Mouse (Mus musculus) frontal cortex, postnatal 25 days (tissue): Measurements from ENCODE around the gene Slc17a7.

Source experiments
- DNase-seq, 2 experiments: peaks; one replicate each; pipeline ENCODE4 v3.0.0; 2022; ENCODE audit warnings: low spot score in 2 of 2

The Slc17a7 gene

GRCm38 (mm10) chr7:45175398-45175797, 11.6 kb downstream of the Slc17a7 start:
- no peak for DNase-seq

- DNase-seq, result no peak
These were observed 12.2 kb downstream of the Slc17a7 start for GRCm38 (mm10) chr7:45175929-45176328.

GRCm38 (mm10) chr7:45176356-45176755, 12.6 kb downstream of the Slc17a7 start:
- no peak for DNase-seq

- no peak for DNase-seq
These were observed 14.8 kb downstream of the Slc17a7 start for GRCm38 (mm10) chr7:45178550-45178949.

GRCm38 (mm10) chr7:45179469-45179868, 15.7 kb downstream of the Slc17a7 start, which contains the start of gene Gfy:
Gene Gfy, minus strand, starts transcription at chr7:45179569.
- no peak for DNase-seq

- DNase-seq, result no peak
These were observed 17.2 kb downstream of the Slc17a7 start, which contains the start of gene Pth2 for GRCm38 (mm10) chr7:45180896-45181477. Gene Pth2, plus strand, starts transcription at chr7:45180995.

GRCm38 (mm10) chr7:45181540-45181939, 17.8 kb downstream of the Slc17a7 start:
- no peak for DNase-seq

- peak; percentile 67 to 69 for DNase-seq
These were observed 18.5 kb downstream of the Slc17a7 start for GRCm38 (mm10) chr7:45182199-45182601.

GRCm38 (mm10) chr7:45182606-45183005, 18.9 kb downstream of the Slc17a7 start:
- DNase-seq, result no peak

GRCm38 (mm10) chr7:45183672-45184071, 19.9 kb downstream of the Slc17a7 start:
- DNase-seq, result no peak

GRCm38 (mm10) chr7:45185921-45186320, 22.2 kb downstream of the Slc17a7 start:
- DNase-seq, result no peak

GRCm38 (mm10) chr7:45189600-45189999, 25.9 kb downstream of the Slc17a7 start:
- peak in 1 of 2 experiments; percentile 4 for DNase-seq

- no peak for DNase-seq
These were observed 26.4 kb downstream of the Slc17a7 start for GRCm38 (mm10) chr7:45190186-45190585.

- no peak for DNase-seq
These were observed 27.4 kb downstream of the Slc17a7 start for GRCm38 (mm10) chr7:45191161-45191560.

GRCm38 (mm10) chr7:45191803-45192363, 28.1 kb downstream of the Slc17a7 start:
- DNase-seq, result no peak

GRCm38 (mm10) chr7:45192585-45193310, 29.0 kb downstream of the Slc17a7 start:
- no peak for DNase-seq

GRCm38 (mm10) chr7:45193406-45193805, 29.7 kb downstream of the Slc17a7 start:
- DNase-seq, result no peak

GRCm38 (mm10) chr7:45193871-45194785, 30.4 kb downstream of the Slc17a7 start:
- DNase-seq, result no peak

- DNase-seq, result no peak
These were observed 31.8 kb downstream of the Slc17a7 start for GRCm38 (mm10) chr7:45195341-45196175.

GRCm38 (mm10) chr7:45196176-45196535, 32.4 kb downstream of the Slc17a7 start:
- no peak for DNase-seq

GRCm38 (mm10) chr7:45196994-45197393, 33.2 kb downstream of the Slc17a7 start:
- no peak for DNase-seq
